Mouse (Mus musculus) cerebellum, adult 2 months (tissue): Measurements from ENCODE around the gene Bpi.

Source experiments
- CTCF ChIP-seq: fragments of 200-500 bp; IDR thresholded peaks from 2 replicates; pipeline ENCODE4 v1.5.1; 2011; ENCODE audit warnings: low read depth, mild to moderate bottlenecking, control low read depth, low read length, moderate library complexity, borderline replicate concordance; ENCODE audit not compliant: insufficient read depth
- POLR2A ChIP-seq: fragments of 200-500 bp; IDR thresholded peaks from 2 replicates; pipeline ENCODE4 v1.6.1; 2011; ENCODE audit warnings: low read length, control low read depth, borderline replicate concordance; ENCODE audit not compliant: insufficient read depth

DNA sequence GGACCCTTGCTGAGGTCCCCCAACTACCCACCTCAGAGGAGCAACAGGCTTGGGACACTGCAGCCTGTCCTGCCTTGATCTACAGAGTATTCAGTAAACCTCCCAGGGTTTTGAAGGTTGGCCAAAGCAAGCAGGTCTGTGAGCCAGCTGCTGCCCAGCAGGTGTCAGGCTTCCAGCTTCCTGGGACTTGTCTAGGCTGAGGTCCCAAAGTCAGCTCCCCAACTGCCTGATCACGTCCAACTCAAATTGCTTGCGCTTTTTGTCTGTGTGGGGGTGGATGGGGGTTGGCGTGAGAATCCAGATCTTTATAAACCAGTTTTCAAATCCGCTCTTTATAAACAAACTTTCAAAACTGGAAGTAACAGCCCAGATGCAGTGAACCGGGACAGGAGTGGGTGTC lies 32.6 kb upstream of the Bpi start:
- TF ChIP-seq CTCF: no peak
- no peak for TF ChIP-seq POLR2A
